Mouse (Mus musculus) cortical plate, adult 2 months (tissue): Measurements from ENCODE around the gene Itih2. TPM values are rescaled to one million over a fixed set of nuclear protein-coding genes. Genes with fewer than 3 reads are reported as not detected.

Source experiments
- H3K27ac ChIP-seq: fragments of 200-500 bp; 2 replicates; pipeline ENCODE4 v1.5.1; 2012; ENCODE audit warnings: low read length, control low read depth, inconsistent platforms; ENCODE audit not compliant: insufficient read depth
- H3K4me1 ChIP-seq: fragments of 200-500 bp; 2 replicates; pipeline ENCODE4 v1.6.1; 2011; ENCODE audit warnings: low read length; ENCODE audit not compliant: control insufficient read depth, insufficient read depth
- H3K4me3 ChIP-seq: fragments of 200-500 bp; 2 replicates; pipeline ENCODE4 v1.5.1; 2011; ENCODE audit warnings: mild to moderate bottlenecking, low read length, control low read depth; ENCODE audit not compliant: insufficient read depth
- CTCF ChIP-seq: fragments of 200-500 bp; IDR thresholded peaks from 2 replicates; pipeline ENCODE4 v1.5.1; 2011; ENCODE audit warnings: mild to moderate bottlenecking, control low read depth, low read length; ENCODE audit not compliant: insufficient read depth; ENCODE audit errors: extremely low read depth
- POLR2A ChIP-seq: fragments of 200-500 bp; IDR thresholded peaks from 2 replicates; pipeline ENCODE4 v1.6.1; 2011; ENCODE audit warnings: mild to moderate bottlenecking, low read length, control low read depth; ENCODE audit not compliant: insufficient read depth; ENCODE audit errors: extremely low read depth
- polyA plus RNA-seq: library from polyadenylated mRNA; depleted of rRNA; stranded (reverse); fragments of >200 nt; gene quantifications from 2 replicates; pipeline ENCODE4 v1.2.3, GENCODE M21; 2012

Itih2 gene
- polyA plus RNA-seq, 1 experiment, result 3.3 TPM

DNA sequence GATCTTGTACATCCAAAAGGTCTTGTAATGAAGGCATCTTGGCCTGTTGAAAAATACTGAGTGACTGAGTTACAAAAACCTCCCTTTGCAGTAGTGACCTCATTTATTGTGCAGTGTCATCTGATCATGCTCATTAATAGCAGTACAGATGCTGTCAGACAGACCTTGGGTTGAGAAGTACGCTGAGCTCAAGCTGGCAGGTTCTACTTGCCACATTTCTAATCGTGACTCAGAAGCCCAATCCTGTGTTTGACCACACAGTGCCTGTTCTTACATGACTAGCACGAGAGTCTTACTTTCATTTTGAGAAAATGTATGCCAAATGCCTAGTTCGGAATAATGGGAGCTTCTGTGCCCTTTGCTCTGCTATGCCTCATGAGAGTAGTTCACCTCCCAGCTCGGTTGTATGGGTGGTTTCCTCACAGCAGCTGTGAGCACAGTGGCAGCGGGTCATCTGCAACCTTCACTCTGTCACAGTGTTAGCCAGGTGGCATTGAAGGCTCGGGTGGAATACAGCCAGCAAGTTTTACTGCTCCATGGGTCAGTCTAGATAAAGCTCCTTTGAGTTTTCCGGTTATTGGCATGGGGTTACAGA is 43.8 kb downstream of the Itih2 start:
- Histone ChIP-seq H3K27ac (no peak overlapping the region), H3K4me3 (no peak overlapping the region), H3K4me1 (no peaks in the 10 kb centered on the region; the same call in 1 of the 2 replicates)
- TF ChIP-seq POLR2A (no peak), CTCF (no peak)

GRCm38 (mm10) chr2:10082737-10083136 is 48.5 kb downstream of the Itih2 start:
- Histone ChIP-seq H3K4me3 (no peak overlapping the region), H3K4me1 (peaks cover 14% of the 10 kb centered on the region), H3K27ac (no peak overlapping the region)
- TF ChIP-seq CTCF (no peak), POLR2A (no peak)

DNA sequence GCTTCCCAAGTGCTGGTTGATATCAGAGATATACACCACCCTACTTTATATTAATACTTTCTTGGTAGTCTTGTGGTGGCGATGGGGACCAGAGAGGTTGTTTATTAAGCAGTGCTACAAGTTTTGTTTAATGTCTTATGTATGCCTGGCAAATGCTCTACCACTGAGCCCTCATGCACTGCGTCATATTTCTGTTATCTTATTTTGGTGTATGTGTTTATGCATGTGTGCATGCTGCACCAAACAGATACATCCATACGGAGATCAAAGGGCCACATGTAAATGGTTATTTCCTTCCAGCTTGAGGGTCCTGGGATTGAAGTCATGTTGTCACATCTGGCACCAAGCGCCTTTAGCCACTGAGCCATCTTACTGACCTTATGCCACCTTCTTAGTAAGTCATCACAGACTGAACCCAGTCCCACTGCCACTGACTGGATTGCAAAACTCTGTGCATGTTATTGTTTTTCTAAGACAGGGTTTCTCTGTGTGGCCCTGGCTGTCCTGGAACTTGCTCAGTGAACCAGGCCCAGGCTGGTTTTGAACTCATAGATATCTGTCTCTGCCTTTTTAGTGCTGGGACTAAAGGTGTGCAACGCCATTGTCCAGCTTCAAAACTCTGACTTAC is 49.6 kb downstream of the Itih2 start:
- Histone ChIP-seq H3K4me3 (peak overlapping the region; percentile 82; the same call in 1 of the 2 replicates), H3K4me1 (peaks cover 18% of the 10 kb centered on the region), H3K27ac (no peak overlapping the region)
- no peak for TF ChIP-seq CTCF
- TF ChIP-seq POLR2A, result no peak

- Histone ChIP-seq H3K27ac (peak within 1 kb of the TSS; percentile 96), H3K4me1 (peaks cover 21% of the 10 kb centered on the region), H3K4me3 (peak within 1 kb of the TSS; percentile 82)
- 0 out of 2 replicates have a peak, but pooled peaks have one; percentile 4 for TF ChIP-seq CTCF
- peak; percentile 85 for TF ChIP-seq POLR2A
Measured at GRCm38 (mm10) chr2:10080310-10081010, 50.7 kb downstream of the Itih2 start, which contains the start of the genes Atp5c1 and Kin. Gene Atp5c1 (minus strand): TSS chr2:10080510. Gene Kin (plus strand): TSS chr2:10080593.

- peaks cover 25% of the 10 kb centered on the region for H3K4me1 ChIP-seq
- peak overlapping the region; percentile 82 for H3K4me3 ChIP-seq
- peak overlapping the region; percentile 96 for H3K27ac ChIP-seq
- TF ChIP-seq POLR2A (no peak), CTCF (no peak)
Measured at GRCm38 (mm10) chr2:10079745-10080309, 51.4 kb downstream of the Itih2 start.

DNA sequence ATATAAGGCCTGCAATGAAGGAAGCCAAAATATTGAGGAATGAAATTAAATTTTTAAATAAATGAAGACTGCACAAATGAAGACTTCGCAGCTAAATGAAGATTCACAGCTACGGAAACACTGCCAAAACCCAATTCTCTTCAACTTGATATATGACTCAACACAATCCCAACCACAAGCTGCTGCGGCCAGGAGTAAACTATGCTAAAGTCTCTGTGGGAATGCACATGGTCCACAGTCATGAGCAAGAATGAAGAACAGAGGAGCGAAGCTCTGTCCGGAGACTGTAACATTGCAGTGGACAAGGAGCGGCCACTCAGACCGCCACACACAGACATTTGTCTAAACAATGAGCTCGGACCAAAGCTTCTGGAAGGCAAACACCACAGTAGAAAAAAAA is 54.5 kb downstream of the Itih2 start:
- Histone ChIP-seq H3K4me1 (peaks cover 31% of the 10 kb centered on the region), H3K4me3 (no peak overlapping the region), H3K27ac (no peak overlapping the region)
- TF ChIP-seq POLR2A (no peak), CTCF (no peak)

DNA sequence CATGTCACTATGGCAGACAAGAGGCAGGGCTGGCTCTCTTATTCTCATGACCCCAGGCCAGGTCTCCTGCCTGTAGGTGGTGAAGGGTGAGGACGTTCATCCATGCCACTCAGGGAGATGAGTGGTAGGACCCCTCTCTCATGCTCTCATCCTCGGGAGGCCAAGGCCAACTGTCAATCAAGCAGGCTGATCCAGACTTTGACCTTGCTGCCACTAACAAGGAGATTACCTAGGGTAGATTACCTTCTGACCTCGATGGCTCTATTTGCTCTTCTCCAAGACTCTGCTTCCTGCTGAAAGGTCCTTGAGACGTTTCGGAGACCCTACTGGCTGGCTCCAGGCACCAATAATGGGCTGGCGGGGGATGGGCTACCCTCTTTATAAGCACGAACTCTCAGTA is 56.7 kb downstream of the Itih2 start:
- H3K4me3 ChIP-seq, result no peak overlapping the region
- TF ChIP-seq CTCF (no peak), POLR2A (no peak)
- H3K4me1 ChIP-seq, result peaks cover 29% of the 10 kb centered on the region
- H3K27ac ChIP-seq, result no peak overlapping the region

- no peak overlapping the region for H3K27ac ChIP-seq
Measured at GRCm38 (mm10) chr2:10071751-10072150, 59.4 kb downstream of the Itih2 start.

GRCm38 (mm10) chr2:10058836-10059235 is 72.4 kb downstream of the Itih2 start:
- Histone ChIP-seq H3K4me1 (no peaks in the 10 kb centered on the region), H3K27ac (no peak overlapping the region), H3K4me3 (no peak overlapping the region)
- TF ChIP-seq POLR2A (no peak), CTCF (no peak)

More at GRCm38 (mm10) chr2:10071751-10072150, 59.4 kb downstream of the Itih2 start:
- peaks cover 15% of the 10 kb centered on the region for H3K4me1 ChIP-seq
- TF ChIP-seq POLR2A (no peak), CTCF (no peak)
- H3K4me3 ChIP-seq, result no peak overlapping the region

DNA sequence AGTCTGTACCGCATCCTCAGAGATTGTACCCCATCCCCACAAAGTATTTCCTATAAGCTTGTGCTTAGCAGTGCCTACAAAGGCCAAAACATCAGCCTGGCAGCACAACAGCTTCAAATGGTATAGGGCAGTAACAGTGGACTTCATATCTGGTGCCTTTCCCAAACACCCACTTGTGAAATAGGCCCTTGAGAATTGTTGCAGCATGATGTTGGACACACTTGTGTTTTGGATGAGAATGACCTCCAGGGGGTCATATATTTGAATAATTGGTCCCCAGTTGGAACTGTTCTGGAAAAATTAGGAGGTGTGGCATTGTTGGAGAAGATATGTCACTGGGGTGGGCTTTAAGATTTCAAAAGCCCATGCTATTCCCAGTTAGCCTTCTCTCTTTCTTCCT is 79.2 kb downstream of the Itih2 start:
- Histone ChIP-seq H3K27ac (no peak overlapping the region), H3K4me1 (peaks cover 3% of the 10 kb centered on the region; the same call in 1 of the 2 replicates), H3K4me3 (no peak overlapping the region)
- TF ChIP-seq POLR2A (no peak), CTCF (no peak)

- no peak overlapping the region for H3K4me3 ChIP-seq
- H3K27ac ChIP-seq, result no peak overlapping the region
- TF ChIP-seq CTCF (no peak), POLR2A (no peak)
- H3K4me1 ChIP-seq, result peaks cover 3% of the 10 kb centered on the region; the same call in 1 of the 2 replicates
Measured at GRCm38 (mm10) chr2:10050878-10051277, 80.3 kb downstream of the Itih2 start.
